Mouse (Mus musculus) E14TG2a.4 (cell line): Measurements from ENCODE around the gene Ehd2.

Source experiments
- CTCF ChIP-seq: conservative IDR thresholded peaks from 2 replicates; pipeline ENCODE4 v1.5.1; 2014; ENCODE audit warnings: low read length
- NANOG ChIP-seq: IDR thresholded peaks from 2 replicates; pipeline ENCODE4 v1.6.1; 2014; ENCODE audit warnings: borderline replicate concordance, low read length, mixed read lengths
- POU5F1 ChIP-seq: IDR thresholded peaks from 2 replicates; pipeline ENCODE4 v1.6.1; 2014; ENCODE audit warnings: low read length, borderline replicate concordance

DNA sequence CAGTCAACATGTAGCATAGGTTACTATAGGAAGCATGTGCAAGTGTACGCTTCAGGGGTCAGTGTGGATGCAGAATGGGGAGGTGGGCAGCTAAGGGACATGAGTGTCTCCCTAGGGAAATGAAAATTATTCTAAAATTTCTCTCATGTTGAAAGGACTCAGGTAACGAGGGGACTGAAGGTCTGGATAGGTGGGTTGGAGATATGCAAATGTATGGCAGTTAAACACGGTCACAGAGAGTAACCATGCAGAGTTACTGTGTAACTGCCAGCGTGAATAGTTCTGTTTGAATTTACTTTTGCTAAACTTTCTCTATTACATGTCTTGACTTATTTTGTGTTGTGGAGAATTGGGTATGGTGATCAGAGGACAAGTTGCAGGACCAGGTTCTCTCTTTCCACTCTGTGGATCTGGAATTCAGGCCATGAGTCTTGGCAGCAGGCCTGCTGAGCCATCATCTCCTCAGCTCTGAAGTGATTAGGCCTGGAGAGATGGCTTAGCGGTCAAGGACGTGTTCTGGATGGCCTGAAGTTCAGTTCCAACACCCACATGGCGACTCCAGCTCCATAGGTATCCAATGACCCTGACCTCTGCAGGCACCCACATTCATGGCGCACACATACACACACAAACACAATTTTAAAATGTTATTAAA is 47.3 kb upstream of the Ehd2 start:
- TF ChIP-seq CTCF: no peak
- TF ChIP-seq POU5F1: no peak
- no peak for TF ChIP-seq NANOG
